Mouse (Mus musculus): ENCODE measurements around the gene Ttc30a1. TPM values are rescaled to one million over a fixed set of nuclear protein-coding genes. Genes with fewer than 3 reads are reported as not detected.

Gene Ttc30a1
- polyA plus RNA-seq, 1 experiment from 2014 or later: 12.1 TPM

- Histone ChIP-seq H3K4me2 (ENCODE audit: low read depth) (no peak overlapping the region), H3K4me1 (ENCODE audit: control insufficient read depth, insufficient read depth, low read length) (no peaks in the 10 kb centered on the region), H3K36me3 (ENCODE audit: control insufficient read depth, insufficient read depth, low read length) (no peaks in the 10 kb centered on the region), H3K27ac (ENCODE audit: low read depth, low read length) (no peak overlapping the region), H3K27me3 (ENCODE audit: control insufficient read depth, insufficient read depth, low read length) (no peaks in the 10 kb centered on the region), H3K9me3 (ENCODE audit: control insufficient read depth, low read length) (no peaks in the 10 kb centered on the region), H3K4me3 (ENCODE audit: low read depth, low read length) (no peak overlapping the region), H3K9ac (ENCODE audit: low read length) (no peak overlapping the region)
- no peak for ATAC-seq (ENCODE audit: insufficient read depth, low FRiP score, low TSS enrichment)
- 85% methylated on average over 2 of the region's 2 CpGs for WGBS
- DNase-seq (ENCODE audit: low spot score): no peak
Observed at GRCm38 (mm10) chr2:75930941-75931340, 50.8 kb downstream of the Ttc30a1 start.

GRCm38 (mm10) chr2:75929786-75930444, 51.9 kb downstream of the Ttc30a1 start:
- Histone ChIP-seq H3K4me3 (ENCODE audit: low read depth, low read length) (no peak overlapping the region), H3K9ac (ENCODE audit: low read length) (no peak overlapping the region), H3K4me1 (ENCODE audit: control insufficient read depth, insufficient read depth, low read length) (no peaks in the 10 kb centered on the region), H3K4me2 (ENCODE audit: low read depth) (no peak overlapping the region), H3K27me3 (ENCODE audit: control insufficient read depth, insufficient read depth, low read length) (no peaks in the 10 kb centered on the region), H3K9me3 (ENCODE audit: control insufficient read depth, low read length) (no peaks in the 10 kb centered on the region), H3K27ac (ENCODE audit: low read depth, low read length) (no peak overlapping the region), H3K36me3 (ENCODE audit: control insufficient read depth, insufficient read depth, low read length) (no peaks in the 10 kb centered on the region)
- ATAC-seq (ENCODE audit: insufficient read depth, low FRiP score, low TSS enrichment) (no peak), DNase-seq (ENCODE audit: low spot score) (no peak)
- 92% methylated on average over 6 of the region's 6 CpGs for WGBS

- 91% methylated on average over 2 of the region's 2 CpGs for WGBS
- no peak for DNase-seq (ENCODE audit: low spot score)
- no peak for ATAC-seq (ENCODE audit: insufficient read depth, low FRiP score, low TSS enrichment)
- no peaks in the 10 kb centered on the region for H3K27me3 ChIP-seq (ENCODE audit: control insufficient read depth, insufficient read depth, low read length)
- H3K4me2 ChIP-seq (ENCODE audit: low read depth): no peak overlapping the region
- no peak overlapping the region for H3K4me3 ChIP-seq (ENCODE audit: low read depth, low read length)
- no peaks in the 10 kb centered on the region for H3K4me1 ChIP-seq (ENCODE audit: control insufficient read depth, insufficient read depth, low read length)
- H3K27ac ChIP-seq (ENCODE audit: low read depth, low read length): no peak overlapping the region
- no peaks in the 10 kb centered on the region for H3K36me3 ChIP-seq (ENCODE audit: control insufficient read depth, insufficient read depth, low read length)
- H3K9me3 ChIP-seq (ENCODE audit: control insufficient read depth, low read length): no peaks in the 10 kb centered on the region
- H3K9ac ChIP-seq (ENCODE audit: low read length): no peak overlapping the region
Observed at GRCm38 (mm10) chr2:75929141-75929540, 52.6 kb downstream of the Ttc30a1 start.

Other genes with a start within 250 kb of the Ttc30a1 start
- 61.4 and 66.2 TPM in 2 replicates for gene Agps, start 149.8 kb downstream of the Ttc30a1 start, polyA plus RNA-seq (2014; fragmentation: Nextera tagmentation; extraction: Ambion mirVana)
- gene Ttc30b, start 43.4 kb downstream of the Ttc30a1 start, polyA plus RNA-seq (2014; fragmentation: Nextera tagmentation; extraction: Ambion mirVana): 7.4 and 8.4 TPM in 2 replicates
- gene Ttc30a2, start 3.8 kb downstream of the Ttc30a1 start, polyA plus RNA-seq (2014; fragmentation: Nextera tagmentation; extraction: Ambion mirVana): 1.0 and 1.4 TPM in 2 replicates